ENCODE assay signal across 8 mouse cellular contexts in the genomic region with DNA sequence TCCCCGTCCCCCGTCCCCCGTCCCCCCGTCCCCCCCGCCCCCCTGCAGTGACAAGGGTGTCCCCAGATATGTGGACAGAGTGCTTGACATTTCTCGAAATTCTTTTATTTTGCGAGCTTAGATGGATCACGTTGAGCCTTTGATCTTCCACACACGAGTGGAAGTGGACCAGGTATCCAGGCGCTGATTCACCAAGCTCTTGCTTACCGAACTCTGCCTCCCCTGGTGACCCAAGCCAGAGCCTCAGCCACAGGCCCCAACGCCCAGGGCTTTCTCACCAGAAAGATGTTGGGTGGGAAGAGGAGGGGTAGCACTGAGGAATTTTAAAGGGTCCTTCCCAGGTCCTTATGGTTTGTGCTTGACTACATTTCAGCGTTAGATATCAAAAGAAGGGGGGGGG. TPM values are rescaled to one million over a fixed set of nuclear protein-coding genes. Genes with fewer than 3 reads are reported as not detected.
DNase-seq lines count a peak whose midpoint lies in the region; ATAC-seq lines count a peak whose summit lies in the region.

No protein-coding gene starts in this region.

- 0 out of 2 replicates have a peak, but pooled peaks have one; percentile 3 for ATAC-seq in heart, embryonic 16.5 days (replicated peaks; ENCODE audit: extremely low read depth, insufficient read depth, low FRiP score)
- ATAC-seq in embryonic facial prominence, embryonic 11.5 days (replicated peaks; ENCODE audit: insufficient number of reproducible peaks, low FRiP score, low TSS enrichment, low read depth), result peak; percentile 14; the same call in 1 of the 2 replicates
- 0 out of 2 replicates have a peak, but pooled peaks have one; percentile 2 for ATAC-seq in intestine, embryonic 14.5 days (replicated peaks; ENCODE audit: low FRiP score, low TSS enrichment, low read depth)
- ATAC-seq in neural tube, embryonic 12.5 days (ENCODE audit: low FRiP score, low read depth), result 0 out of 2 replicates have a peak, but pooled peaks have one; percentile 5

- 16% methylated on average over 13 of the region's 13 CpGs for WGBS in heart, embryonic 16.5 days
- 8% methylated on average over 13 of the region's 13 CpGs for WGBS in embryonic facial prominence, embryonic 11.5 days
- 13% methylated on average over 13 of the region's 13 CpGs for WGBS in intestine, embryonic 14.5 days
- 9% methylated on average over 13 of the region's 13 CpGs for whole genome bisulfite sequencing in neural tube, embryonic 12.5 days

- peak overlapping the region; percentile 98 for H3K9ac ChIP-seq in heart, embryonic 16.5 days (ENCODE audit: low read length)
- H3K9ac ChIP-seq in embryonic facial prominence, embryonic 11.5 days (replicated peaks; ENCODE audit: low read length), result no peak overlapping the region
- H3K9ac ChIP-seq in intestine, embryonic 14.5 days (ENCODE audit: low read length), result peak overlapping the region; percentile 83
- H3K9ac ChIP-seq in neural tube, embryonic 12.5 days, result peak overlapping the region; percentile 92

- peak overlapping the region; percentile 94 for H3K27ac ChIP-seq in heart, embryonic 16.5 days (ENCODE audit: low read length)
- no peak overlapping the region for H3K27ac ChIP-seq in embryonic facial prominence, embryonic 11.5 days (replicated peaks; ENCODE audit: low read depth, low read length)
- peak overlapping the region; percentile 74; the same call in 1 of the 2 replicates for H3K27ac ChIP-seq in intestine, embryonic 14.5 days (ENCODE audit: low read depth)
- H3K27ac ChIP-seq in neural tube, embryonic 12.5 days, result 0 out of 2 replicates have a peak overlapping the region, but pooled peaks have one; percentile 26

- no peaks in the 10 kb centered on the region for H3K9me3 ChIP-seq in heart, embryonic 16.5 days (replicated peaks; ENCODE audit: control insufficient read depth, low read length)
- H3K9me3 ChIP-seq in embryonic facial prominence, embryonic 11.5 days (replicated peaks; ENCODE audit: control insufficient read depth, low read length), result no peaks in the 10 kb centered on the region
- no peaks in the 10 kb centered on the region for H3K9me3 ChIP-seq in intestine, embryonic 14.5 days (ENCODE audit: control insufficient read depth, low read length)
- no peaks in the 10 kb centered on the region for H3K9me3 ChIP-seq in neural tube, embryonic 12.5 days

- no peaks in the 10 kb centered on the region for H3K36me3 ChIP-seq in heart, embryonic 16.5 days (ENCODE audit: control insufficient read depth, insufficient read depth)
- H3K36me3 ChIP-seq in embryonic facial prominence, embryonic 11.5 days (replicated peaks; ENCODE audit: control insufficient read depth, insufficient read depth, low read depth, low read length), result no peaks in the 10 kb centered on the region
- H3K36me3 ChIP-seq in intestine, embryonic 14.5 days (ENCODE audit: control insufficient read depth, insufficient read depth, low read length), result no peaks in the 10 kb centered on the region
- H3K36me3 ChIP-seq in neural tube, embryonic 12.5 days, result 0 out of 2 replicates have a peak, but pooled peaks cover 3% of the 10 kb centered on the region

- no peak for DNase-seq in heart, postnatal 25 days (ENCODE audit: low spot score)
- DNase-seq in embryonic facial prominence, embryonic 11.5 days (ENCODE audit: low spot score), result peak; percentile 40
- no peak for DNase-seq in intestine, embryonic 14.5 days (ENCODE audit: low spot score)
- no peak for DNase-seq in cerebellum, adult 18-20 months
- DNase-seq in Muller cell, postnatal 12 days (ENCODE audit: inconsistent ontology term), result no peak
- DNase-seq in layer of hippocampus, postnatal 36 days, result no peak

- H3K4me1 ChIP-seq in heart, embryonic 16.5 days (ENCODE audit: control insufficient read depth, insufficient read depth, low read length), result peaks cover 45% of the 10 kb centered on the region
- H3K4me1 ChIP-seq in embryonic facial prominence, embryonic 11.5 days (ENCODE audit: control insufficient read depth, insufficient read depth, low read length), result peaks cover 6% of the 10 kb centered on the region; the same call in 1 of the 2 replicates
- peaks cover 24% of the 10 kb centered on the region for H3K4me1 ChIP-seq in intestine, embryonic 14.5 days (replicated peaks; ENCODE audit: control insufficient read depth, insufficient read depth, low read length)
- H3K4me1 ChIP-seq in neural tube, embryonic 12.5 days, result peaks cover 31% of the 10 kb centered on the region

- no peaks in the 10 kb centered on the region for H3K27me3 ChIP-seq in heart, embryonic 16.5 days (ENCODE audit: control insufficient read depth, insufficient read depth, low read length)
- H3K27me3 ChIP-seq in embryonic facial prominence, embryonic 11.5 days (ENCODE audit: control insufficient read depth, insufficient read depth, low read length), result no peaks in the 10 kb centered on the region
- no peaks in the 10 kb centered on the region for H3K27me3 ChIP-seq in intestine, embryonic 14.5 days (replicated peaks; ENCODE audit: control insufficient read depth, insufficient read depth, low read length)
- no peaks in the 10 kb centered on the region for H3K27me3 ChIP-seq in neural tube, embryonic 12.5 days (replicated peaks)

- intact Hi-C loops in heart, postnatal 25 days (cut with DNase I), result loop anchor here (2.0 to 5.0 kb wide), 2 partner anchors 22 to 48 kb away; no protein-coding TSS in a partner anchor

- peak overlapping the region; percentile 95 for H3K4me3 ChIP-seq in heart, embryonic 16.5 days (ENCODE audit: low read length)
- H3K4me3 ChIP-seq in embryonic facial prominence, embryonic 11.5 days (ENCODE audit: low read depth, low read length), result peak overlapping the region; percentile 87
- H3K4me3 ChIP-seq in intestine, embryonic 14.5 days (ENCODE audit: low read depth, low read length), result peak overlapping the region; percentile 77
- H3K4me3 ChIP-seq in neural tube, embryonic 12.5 days, result peak overlapping the region; percentile 82

- peak overlapping the region; percentile 82 for H3K4me2 ChIP-seq in heart, embryonic 16.5 days (ENCODE audit: low read depth, low read length)
- peak overlapping the region; percentile 65 for H3K4me2 ChIP-seq in embryonic facial prominence, embryonic 11.5 days (ENCODE audit: low read depth, low read length)
- H3K4me2 ChIP-seq in intestine, embryonic 14.5 days (ENCODE audit: low read length), result peak overlapping the region; percentile 87
- H3K4me2 ChIP-seq in neural tube, embryonic 12.5 days (replicated peaks), result peak overlapping the region; percentile 80

RNA-seq across cellular contexts. Expression of gene F2r, which starts 0.6 kb away (rescaled TPM):
- polyA plus RNA-seq in heart, embryonic 16.5 days (2015; fragmentation: Nextera tagmentation; extraction: Ambion mirVana), result 96.3 and 107 TPM in 2 replicates
- total RNA-seq in heart, postnatal 25 days (2021), result 10 to 100 TPM; 21.6 to 23.1 TPM
- polyA plus RNA-seq in embryonic facial prominence, embryonic 11.5 days (2014; fragmentation: Nextera tagmentation; extraction: Ambion mirVana), result 133 and 144 TPM in 2 replicates
- polyA plus RNA-seq in intestine, embryonic 14.5 days (2014; fragmentation: Nextera tagmentation; extraction: Ambion mirVana), result 58.5 and 69.5 TPM in 2 replicates
- 109 and 118 TPM in 2 replicates for polyA plus RNA-seq in neural tube, embryonic 12.5 days (2016; fragmentation: Nextera tagmentation; extraction: Ambion mirVana)
- total RNA-seq in layer of hippocampus, postnatal 36 days (2021), result 1 to 10 TPM; 4.9 to 5.6 TPM
